Mouse (Mus musculus) adrenal gland, postnatal 25 days (tissue): ENCODE results near the gene Tab3. TPM values are rescaled to one million over a fixed set of nuclear protein-coding genes. Genes with fewer than 3 reads are reported as not detected.

Source experiments
- DNase-seq: peaks from one replicate; pipeline ENCODE4 v3.0.0; 2021; ENCODE audit warnings: mixed read lengths
- long read RNA-seq: library from polyadenylated mRNA; stranded (forward); transcript quantifications from one replicate; pipeline ENCODE4 v2.0.0, GENCODE M21; 2021
- microRNA-seq, 2 experiments: library from miRNA; unstranded; fragments of <30 nt; microRNA quantifications; one replicate each; pipeline ENCODE4 v1.2.0; 2021
- total RNA-seq: library from RNA; stranded (reverse); gene quantifications from 2 replicates; pipeline ENCODE4 v1.2.3, GENCODE M21; 2021

The Tab3 gene
- total RNA-seq = 7.7 and 8.8 TPM in 2 replicates
- long read RNA-seq, partial matches to known transcripts = 0 of 1 reads
- long read RNA-seq, other reads (novel, unspliced or antisense) = 1 of 1 reads

- DNase-seq = peak; percentile 93
Measured at GRCm38 (mm10) chrX:85573532-85574181, at the start of gene Tab3. Tab3 (plus strand) TSS chrX:85574022.

GRCm38 (mm10) chrX:85525545-85525944 is 48.3 kb upstream of the Tab3 start:
- no peak for DNase-seq

GRCm38 (mm10) chrX:85526263-85527019 is 47.4 kb upstream of the Tab3 start:
- no peak for DNase-seq

- DNase-seq = no peak
Measured at GRCm38 (mm10) chrX:85558931-85559330, 14.9 kb upstream of the Tab3 start.

GRCm38 (mm10) chrX:85566256-85566655 is 7.6 kb upstream of the Tab3 start:
- DNase-seq = no peak

GRCm38 (mm10) chrX:85574182-85574541 is 340 bp downstream of the Tab3 start:
- DNase-seq = peak; percentile 2

GRCm38 (mm10) chrX:85576310-85576709 is 2.5 kb downstream of the Tab3 start:
- no peak for DNase-seq

GRCm38 (mm10) chrX:85580768-85581167 is 6.9 kb downstream of the Tab3 start:
- DNase-seq = no peak

GRCm38 (mm10) chrX:85582517-85582916 is 8.7 kb downstream of the Tab3 start:
- no peak for DNase-seq

- DNase-seq = no peak
Measured at GRCm38 (mm10) chrX:85585575-85585974, 11.8 kb downstream of the Tab3 start.

GRCm38 (mm10) chrX:85614701-85615100 is 40.9 kb downstream of the Tab3 start:
- DNase-seq = no peak

GRCm38 (mm10) chrX:85646204-85646777 is 72.5 kb downstream of the Tab3 start:
- DNase-seq = no peak

GRCm38 (mm10) chrX:85676808-85677207 is 103.0 kb downstream of the Tab3 start:
- DNase-seq = peak; percentile 5

GRCm38 (mm10) chrX:85682125-85682524 is 108.3 kb downstream of the Tab3 start:
- DNase-seq = no peak

GRCm38 (mm10) chrX:85683723-85684122 is 109.9 kb downstream of the Tab3 start:
- DNase-seq = no peak

Small RNA genes lying within 50 kb of the gene (microRNA-seq; reads per million reads assigned to microRNA genes)
- gene Gm44378 = 0 reads per million in 2 experiments

Other genes starting within 250 kb of the Tab3 start
- 28.5 and 44.7 TPM in 2 replicates for gene Gk, start 202.8 kb downstream of the Tab3 start, total RNA-seq